Mouse (Mus musculus) skeletal muscle tissue, adult 2 months (tissue): Measurements from ENCODE around the gene Rin2.
A peak's percentile ranks its signal among the peaks of the same experiment; 100 is the strongest.

Experiments
- DNase-seq: peaks from one replicate; pipeline ENCODE4 v3.0.0-alpha.2; 2012; ENCODE audit warnings: low read depth, low spot score

The Rin2 gene

DNA sequence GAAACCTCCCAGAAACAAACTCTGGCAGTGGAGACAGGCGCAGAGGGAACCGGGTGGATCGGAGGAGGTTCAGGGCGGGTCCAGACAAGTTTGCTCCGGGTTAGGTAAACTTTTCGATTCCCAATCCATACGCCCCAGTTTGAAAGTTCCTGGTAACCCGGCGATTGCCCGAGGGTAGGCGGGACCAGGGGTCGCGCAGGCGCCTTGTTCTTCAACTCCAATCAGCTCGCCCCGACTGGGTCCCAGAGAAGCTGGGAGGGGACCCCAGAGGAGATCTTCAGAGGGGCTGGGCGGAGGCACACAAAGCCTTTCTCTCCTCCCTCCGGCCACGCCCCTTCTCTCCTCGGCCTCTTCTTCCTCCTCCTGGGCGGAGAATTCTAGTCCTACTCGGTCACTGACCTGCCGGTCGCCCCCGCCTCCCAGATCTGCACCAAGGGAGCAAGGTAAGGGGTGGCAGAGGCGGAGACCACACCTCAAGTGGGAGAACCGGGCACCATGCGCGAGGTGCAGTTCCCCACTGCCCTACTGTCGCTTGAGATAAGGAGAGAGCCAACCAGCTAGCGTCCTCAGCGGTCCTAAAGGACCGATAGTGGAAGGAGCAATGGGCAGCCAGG lies at the start of gene Rin2:
Rin2 (plus strand) TSS at position 74 of the 614 bp plus-strand sequence.
- peak; percentile 30 for DNase-seq

DNA sequence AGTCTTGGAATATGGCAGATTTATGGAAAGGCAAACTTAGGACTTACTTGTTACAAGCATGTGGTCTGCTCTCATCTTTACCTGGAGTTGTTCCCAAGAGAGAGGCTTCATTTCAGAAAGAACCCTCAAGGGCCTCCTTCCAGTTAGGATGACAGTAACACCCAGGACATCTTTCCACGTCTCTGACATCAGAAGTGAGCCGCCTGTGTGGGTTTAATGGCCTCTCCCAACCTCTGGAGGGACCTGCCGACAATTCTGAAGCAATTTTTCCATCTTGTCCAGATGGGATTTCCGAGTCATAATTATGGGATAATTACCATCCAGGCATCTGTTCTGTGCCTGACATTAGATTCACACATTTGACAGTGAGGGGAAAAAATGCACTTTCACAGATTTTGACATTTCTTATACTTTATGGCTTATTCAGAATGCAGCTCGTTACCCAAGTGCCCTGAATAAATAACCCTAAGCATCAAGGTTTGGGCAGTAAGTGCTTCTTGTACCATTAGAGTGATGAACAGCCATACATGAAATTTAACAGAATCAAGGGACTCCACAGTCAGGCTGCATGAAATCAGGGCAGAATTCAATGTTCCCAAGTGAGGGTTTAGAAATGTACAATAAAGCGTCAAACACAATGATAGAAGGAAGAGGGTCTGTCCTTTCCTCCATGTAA lies 43.8 kb upstream of the Rin2 start:
- no peak for DNase-seq

DNA sequence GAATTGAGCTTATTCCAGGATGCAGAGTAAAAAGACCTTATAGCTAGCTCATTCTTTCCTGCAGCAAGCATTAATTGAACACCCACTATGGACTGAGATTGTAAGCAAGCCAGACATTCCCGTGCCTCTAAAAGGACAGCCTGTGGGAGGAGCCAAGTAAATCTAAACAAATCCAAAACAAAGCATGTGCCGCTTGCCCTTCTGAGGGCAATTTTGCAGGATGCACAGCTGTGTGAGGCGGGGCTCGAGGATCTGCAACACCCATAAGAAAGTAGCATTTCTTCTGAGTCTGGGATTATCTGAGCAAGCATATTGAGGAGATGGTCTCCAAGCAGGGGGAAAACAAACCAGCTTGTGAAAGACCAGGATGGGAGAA lies 43.2 kb upstream of the Rin2 start:
- DNase-seq = no peak

DNA sequence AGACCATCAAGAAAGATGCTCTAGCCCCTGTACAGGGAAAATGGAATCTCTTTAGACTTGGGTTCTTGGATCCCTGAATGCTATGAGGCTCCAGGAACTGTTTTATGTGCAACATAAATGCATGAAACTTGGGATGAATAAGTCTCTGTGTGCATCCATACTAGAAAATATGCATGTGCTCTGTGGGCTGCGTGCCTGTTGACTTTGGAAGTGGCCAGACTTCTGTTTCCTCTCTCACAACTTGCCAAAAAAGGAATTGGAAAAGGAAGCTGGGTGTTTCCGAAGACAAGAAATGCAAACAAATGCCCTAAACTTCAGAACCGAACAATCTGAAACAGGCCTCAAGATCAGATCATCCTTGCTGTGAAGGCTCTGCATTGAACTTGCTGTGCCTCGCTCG lies 41.2 kb upstream of the Rin2 start:
- DNase-seq = no peak

DNA sequence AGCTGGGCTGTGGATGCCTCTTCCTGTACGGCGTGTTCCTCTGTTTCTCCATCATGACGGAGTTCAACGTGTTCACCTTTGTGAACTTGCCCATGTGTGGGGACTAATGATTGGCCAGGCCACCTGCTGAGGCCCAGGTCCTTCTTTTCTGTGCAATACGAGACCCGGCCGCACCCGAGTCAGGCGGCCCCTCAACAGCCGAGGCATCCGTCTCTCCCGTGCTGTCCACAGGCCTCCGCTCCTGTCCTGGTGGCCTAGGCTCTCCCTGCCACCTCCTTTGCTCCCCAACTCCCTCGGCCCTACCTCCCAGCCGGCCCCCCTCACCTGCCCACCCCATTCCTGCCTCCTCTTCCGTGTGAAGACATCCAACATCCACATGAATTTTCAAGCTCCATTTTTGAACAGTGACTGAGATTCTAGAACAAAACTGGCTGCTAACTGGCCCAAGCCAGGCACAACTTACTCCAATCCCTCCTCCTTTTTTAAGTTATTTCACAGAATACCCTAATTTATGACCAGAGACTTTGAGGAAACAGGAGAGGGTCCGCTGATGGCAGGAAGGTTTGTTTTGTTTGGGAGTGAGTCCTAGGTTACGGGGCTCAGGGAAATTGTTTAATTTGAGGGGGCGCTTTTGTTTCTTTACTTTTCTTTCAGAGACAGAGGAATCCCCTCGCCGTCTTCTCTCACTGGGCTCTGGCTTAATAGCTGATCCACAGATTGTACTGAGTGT lies 34.6 kb upstream of the Rin2 start:
- DNase-seq = no peak

DNA sequence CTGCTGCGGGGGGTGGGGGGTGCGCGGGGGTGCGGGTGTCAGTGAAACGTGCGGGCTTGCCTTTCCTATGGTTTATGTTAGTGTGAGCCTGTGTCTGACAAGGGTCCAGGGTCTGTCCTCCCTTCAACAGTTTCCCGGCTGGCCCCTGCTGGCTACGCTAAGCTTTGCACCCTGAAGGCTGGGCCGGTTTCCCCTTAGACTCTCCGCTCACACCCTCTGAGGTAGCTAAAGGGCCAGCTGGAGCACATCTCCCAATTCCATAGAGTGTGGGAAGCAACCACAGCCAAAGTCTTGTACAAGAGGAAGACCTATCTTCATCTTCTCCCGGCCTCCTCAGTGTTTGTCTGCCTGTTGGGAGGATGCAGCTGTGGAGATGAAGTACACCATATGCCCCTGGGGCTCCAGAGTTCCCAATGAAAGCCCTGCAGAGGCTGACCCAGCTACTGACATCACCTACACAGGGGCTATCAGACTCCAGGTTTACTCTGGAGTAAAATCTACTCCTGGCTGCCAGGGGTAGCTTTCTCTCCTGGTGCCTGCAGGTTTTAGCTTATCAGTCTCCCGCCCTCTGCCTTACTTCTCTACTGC lies 19.5 kb upstream of the Rin2 start:
- DNase-seq = no peak

DNA sequence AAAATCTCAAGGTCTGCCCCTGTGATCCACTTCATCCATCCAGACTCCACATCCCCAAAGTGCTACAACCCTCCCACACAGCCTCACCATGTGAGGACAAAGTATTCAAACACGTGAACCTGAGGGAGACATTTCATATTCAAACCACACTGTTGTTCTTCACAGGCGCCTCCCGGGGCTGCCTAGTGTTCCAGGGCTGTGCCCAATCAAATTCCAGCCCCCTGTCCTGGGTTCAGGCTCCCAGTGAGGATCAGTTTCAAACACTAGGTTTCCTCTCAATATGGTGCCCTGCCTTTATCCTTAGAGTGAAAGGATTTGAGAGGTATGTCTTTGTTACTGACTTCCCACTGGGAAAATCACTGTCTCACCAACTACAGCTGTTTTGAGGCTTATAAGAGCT lies 18.9 kb upstream of the Rin2 start:
- DNase-seq = no peak

DNA sequence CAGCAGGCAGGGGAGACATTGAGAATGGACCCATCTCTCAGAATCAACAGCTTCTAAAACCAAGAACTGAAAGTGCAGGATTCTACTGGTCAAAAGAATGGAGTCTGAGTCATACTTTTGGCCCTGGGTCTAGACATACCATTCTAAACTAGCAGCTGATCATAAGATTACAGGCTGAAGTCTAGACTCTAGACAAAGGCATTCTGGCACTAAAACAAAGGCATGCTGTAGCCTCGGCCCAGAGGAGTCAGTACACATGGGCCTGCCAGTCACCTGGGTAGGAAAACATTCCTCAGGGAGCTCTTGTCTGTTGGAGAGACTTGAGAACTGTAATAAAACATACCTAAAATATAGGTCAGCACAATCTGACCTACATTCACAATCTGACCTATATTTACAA lies 18.3 kb upstream of the Rin2 start:
- DNase-seq = no peak

DNA sequence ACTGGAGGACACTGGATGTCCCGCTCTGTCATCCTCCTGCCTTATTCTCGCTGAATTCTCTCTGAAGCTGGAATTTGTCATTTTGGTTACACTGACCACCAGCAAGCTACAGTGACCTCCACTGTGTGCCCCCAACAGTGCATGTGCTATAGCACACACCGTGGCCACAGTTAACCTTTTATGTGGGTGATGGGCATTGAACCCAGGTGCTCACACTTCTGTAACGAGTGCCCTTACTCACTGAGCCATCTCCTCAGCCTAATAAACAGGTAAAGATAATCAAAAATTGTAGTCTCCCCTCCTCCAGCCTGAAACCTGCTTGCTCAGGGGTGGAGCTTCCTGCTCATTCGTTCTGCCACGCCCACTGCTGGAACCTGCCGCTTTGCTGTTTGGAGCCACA lies 13.8 kb upstream of the Rin2 start:
- no peak for DNase-seq

DNA sequence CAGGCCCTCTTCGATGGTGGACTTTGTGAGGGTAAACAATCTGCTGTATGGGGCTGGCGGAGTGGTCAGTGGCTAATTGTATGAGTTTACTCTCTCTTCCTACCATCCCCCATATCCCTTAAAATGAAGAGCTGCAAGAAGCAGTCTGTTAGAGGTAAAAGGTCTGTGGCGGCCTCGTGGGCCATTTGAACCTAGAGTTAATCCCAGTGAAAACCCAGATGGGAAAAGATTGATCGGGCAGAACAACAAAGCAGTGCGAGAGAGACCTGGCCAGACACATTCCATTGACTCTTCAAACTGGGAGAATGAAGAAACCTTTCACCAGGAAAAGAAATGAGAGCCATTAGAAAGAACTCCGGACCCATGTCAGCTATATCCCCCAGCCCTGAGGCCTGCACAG lies 11.1 kb upstream of the Rin2 start:
- DNase-seq = no peak

DNA sequence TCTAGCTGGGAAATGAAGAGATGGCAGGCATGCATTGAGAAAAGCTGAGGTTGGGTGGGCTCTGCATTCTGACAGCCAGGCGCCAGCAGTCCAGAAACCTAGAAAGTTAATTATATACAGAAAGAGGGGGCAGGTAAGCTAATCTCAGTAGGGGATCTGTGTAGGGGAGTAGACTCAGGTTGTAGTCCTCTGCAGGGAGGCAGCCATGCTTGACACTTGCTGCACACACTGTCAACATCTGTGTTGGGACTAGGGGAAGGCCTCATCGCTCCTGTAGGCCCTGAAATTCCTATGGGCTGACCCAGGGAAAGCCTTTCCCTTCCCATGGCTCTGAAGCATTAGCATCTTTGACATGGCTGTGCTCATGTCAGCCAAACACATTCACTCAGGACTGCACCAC lies 10.7 kb upstream of the Rin2 start:
- DNase-seq = no peak

DNA sequence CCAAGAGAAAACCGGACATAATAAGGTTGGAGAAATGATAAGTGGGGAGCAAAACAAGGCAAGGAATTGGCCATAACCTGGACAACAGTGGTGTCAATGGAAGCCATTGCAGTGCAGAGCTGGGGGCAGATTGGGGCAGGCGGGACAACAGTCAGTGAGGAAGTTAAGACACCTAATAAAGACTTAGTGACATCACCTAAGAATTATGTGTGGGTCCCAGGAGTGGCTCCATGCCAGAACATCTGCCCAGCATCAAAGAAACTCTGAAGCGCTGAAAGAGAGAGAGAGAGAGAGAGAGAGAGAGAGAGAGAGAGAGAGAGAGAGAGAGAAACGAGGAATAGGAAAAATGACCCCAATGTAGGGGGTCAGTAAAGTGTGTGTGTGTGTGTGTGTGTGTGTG lies 6.9 kb upstream of the Rin2 start:
- DNase-seq = no peak

DNA sequence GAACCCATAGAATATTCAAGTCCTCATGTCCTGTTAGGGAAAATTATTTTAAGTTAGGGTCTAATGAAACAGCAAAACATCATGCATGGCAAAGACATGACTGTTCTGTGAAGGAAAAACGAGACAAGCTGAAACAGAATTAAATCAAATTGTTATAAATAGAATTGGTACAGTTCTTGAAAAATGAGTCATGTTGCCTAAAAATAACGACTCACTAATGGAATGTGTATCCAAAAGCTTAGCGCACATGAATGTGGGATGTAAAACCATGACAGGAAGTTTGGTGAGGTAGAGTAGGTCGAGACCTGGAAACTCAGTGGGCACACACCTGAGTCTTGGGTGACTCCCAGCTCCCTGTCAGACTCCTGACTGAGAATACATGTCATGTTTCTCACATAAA lies 4.9 kb upstream of the Rin2 start:
- DNase-seq = no peak

DNA sequence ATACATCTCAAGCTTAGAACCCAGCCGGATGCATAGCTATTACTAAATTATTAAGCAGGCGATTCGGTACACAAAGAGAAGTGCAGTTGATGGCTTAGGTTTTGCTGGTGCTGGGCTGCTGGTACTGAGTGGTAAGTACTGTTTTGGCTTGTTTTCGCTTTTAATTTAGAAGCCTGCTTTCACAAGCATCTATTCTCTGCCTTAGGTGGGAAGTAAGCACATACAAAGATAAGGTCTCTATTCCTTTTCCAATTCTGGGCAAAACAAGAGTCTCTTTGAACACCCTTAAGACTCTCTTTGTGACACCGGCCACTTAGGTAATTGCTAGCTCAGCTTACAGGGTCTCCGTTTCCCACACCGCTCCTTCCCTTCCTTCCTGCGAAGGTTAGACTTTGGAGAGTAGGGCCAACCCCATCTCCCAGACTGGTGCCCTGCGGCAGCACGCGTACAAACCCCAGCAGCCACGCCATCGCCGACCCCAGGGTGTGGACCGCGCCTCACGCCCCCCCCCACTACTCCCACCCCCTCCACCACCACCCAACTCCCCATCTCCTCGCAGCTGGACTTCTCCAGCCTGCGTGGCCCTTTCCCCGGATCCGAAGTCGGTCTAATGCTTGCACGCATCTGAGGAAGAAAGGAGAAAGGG lies 396 bp upstream of the Rin2 start:
- DNase-seq = no peak

DNA sequence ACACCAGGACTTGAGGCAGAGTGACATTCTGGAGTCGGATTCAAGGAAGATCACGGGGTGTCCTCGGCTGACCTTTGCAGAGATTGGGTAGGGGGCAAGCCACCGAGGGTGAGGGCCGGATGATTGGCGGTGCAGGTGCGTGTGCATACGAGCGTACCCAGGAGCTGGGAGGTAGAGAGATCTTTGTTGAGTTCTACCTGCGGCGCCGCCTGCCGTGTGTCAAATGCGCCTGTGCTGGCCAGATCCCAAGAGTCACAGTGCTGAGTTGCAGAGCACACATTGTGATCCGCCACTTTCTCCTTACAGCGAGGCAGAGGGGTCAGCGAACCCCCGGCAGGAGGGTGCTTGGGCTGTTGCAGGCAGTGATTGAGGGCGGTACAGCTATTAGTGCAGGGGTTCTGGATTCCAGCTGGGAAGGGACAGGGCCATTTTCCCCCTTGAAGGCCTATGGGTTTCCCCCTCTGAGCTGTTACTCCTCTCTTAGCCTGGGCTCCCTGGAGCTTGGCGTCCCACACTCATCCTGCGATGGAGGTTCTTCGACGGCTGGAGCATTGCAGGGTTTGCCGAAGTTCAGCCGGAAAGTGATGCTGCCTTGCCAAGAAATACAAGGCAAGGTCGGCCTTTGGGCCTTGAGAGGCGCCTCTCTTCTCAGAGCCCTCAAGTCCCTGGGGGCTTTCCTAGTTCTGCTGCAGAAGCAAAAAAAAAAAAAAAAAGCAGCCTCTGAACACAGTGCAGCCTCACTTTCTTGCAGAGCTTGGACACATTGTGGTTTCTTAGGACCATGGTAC lies 935 bp downstream of the Rin2 start:
- peak; percentile 22 for DNase-seq

DNA sequence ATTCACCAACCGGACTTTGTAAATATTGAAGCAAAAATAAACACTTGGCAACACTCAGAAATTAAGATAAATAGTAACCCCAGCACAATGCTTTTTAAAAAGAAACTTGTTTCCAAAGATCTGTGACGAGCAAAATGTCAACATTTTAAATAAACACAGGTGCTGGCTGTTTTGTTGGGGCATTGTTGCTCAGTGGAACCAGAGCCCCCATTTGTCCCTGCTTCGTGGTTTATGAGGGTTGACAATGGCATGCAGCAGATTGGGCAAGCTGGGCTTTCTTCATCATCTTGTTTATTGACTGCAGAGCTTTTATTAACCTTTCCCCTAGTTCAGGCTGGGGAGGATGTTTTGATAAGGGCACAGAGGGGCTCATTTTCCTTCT lies 1.5 kb downstream of the Rin2 start:
- DNase-seq = no peak

DNA sequence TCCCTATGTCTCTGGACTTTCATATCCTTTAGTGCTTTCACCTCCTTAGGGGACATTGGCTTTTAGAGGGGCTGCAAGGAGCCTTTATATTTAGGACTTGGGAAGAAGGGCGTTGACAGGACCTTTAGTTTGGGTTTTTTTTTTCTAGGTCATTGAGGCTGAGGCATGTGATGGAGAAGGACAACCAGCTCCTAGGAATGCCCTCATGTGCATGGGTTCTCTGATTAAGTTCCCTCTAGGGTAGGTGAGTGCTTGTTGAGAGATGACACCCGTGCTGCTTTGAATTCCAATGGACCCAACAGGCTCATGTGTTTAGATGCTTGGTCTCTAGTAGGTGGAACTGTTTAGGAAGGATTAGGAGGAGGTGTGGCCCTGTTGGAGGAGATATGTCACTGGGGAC lies 1.9 kb downstream of the Rin2 start:
- no peak for DNase-seq

DNA sequence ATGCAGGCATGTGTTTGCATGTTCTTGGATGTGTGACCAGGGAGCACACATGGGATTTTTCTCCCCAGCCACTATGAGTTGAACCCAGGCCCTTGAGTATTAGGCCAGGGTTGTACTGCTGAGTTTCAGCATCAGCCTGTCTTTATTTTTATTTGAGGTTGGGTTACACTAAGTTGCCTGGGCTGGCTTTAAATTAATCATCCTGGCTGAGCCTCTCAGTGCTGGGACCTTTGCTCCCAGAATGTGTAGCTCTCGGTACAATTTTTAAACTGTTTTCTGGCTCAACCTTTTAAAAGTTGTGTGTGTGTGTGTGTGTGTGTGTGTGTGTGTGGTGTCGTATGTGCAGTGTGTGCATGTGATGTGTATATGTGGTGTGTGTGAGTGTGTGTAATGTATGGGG lies 5.1 kb downstream of the Rin2 start:
- DNase-seq = no peak

DNA sequence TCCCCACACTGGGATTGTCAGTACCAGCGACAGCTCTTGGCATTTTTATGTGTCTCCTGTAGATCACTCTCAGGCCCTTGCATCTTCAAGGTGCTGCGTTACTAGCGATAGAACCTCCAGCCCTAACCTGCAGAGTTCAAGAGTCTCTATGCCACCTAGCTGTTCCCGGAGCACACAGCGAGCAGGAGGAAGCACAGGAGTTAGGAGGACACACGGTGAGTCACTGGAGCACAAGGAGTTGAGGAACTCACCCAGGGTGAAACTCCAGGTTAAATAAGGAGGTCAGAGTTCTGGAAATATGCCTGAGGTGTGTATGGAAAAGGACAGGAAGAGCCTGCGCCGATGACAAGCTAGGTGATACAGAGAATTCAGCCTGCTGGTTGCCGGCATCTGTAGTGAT lies 5.7 kb downstream of the Rin2 start:
- DNase-seq = no peak

DNA sequence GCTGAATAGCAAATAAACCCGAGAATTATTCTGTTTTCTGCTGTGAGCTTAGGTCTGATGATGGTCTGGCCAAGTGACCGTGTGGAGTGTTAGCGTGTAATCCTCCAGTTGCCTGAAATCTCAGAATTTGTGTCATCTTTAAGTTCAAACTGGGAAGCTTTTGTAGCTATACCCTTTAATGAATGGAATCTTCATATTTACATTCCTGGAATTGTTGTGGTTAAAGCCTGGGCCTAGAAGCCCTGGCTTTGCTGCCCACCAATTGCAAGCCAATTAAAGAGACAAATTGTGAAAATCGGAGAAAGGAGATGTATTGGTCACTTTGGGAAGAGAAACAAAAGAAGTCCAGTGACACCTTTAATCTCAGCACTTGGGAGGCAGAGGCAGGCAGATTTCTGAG lies 6.6 kb downstream of the Rin2 start:
- no peak for DNase-seq

DNA sequence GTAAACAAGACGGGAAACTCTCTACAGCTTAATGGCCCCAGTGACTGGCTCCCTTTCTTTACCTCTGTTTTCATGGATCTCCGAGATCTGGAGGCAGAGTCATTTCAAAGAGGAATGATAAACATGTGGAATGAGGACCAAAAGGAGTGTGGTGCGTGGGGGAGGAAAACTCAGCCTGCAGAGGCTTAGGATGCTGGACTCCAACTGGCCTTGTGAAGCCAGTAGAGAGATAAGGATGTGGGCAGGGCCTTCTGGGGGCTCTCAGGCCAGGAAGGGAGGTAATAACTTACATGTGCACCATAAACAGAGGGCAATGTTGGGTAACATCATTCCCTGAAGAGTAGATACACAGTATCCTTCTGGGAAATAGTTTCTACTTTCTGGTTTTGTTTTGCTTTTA lies 7.9 kb downstream of the Rin2 start:
- no peak for DNase-seq

DNA sequence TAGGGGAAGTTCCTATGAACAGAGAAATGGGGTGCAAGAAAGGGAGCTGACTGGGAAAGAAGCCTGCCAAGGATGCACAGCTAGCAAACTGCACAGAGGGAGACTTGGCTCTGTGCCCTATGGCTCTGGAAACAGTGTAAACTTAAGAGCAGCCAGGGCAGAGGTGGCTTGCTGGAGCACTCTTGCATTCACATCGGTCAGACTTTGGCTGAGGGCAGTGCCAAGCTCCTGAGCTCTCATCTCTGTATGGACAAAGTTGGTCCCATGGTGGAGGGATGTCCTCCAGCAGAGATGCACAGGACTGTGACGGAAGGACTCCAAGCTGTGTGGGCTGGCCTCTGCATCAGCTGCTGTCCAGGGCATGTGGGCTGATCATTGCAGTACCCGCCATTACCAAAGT lies 8.5 kb downstream of the Rin2 start:
- DNase-seq = no peak
